Mouse (Mus musculus): ENCODE measurements at regions not wholly inside any gene's neighbourhood (a gene's known extent, or its start where the extent isn't known, plus 50 kb on each side); places are given as distances from the start of the nearest gene placed in this dataset.

GRCm38 (mm10) chr3:62882310-62883073, 277.6 kb upstream of the Gpr149 start:
- TF ChIP-seq ZNF384 (IDR thresholded peaks at IDR 0.05; ENCODE audit: low read depth, low read length): no peak
- no peak for TF ChIP-seq CHD2 (IDR thresholded peaks at IDR 0.05; ENCODE audit: low read depth, low read length)
